Mouse (Mus musculus): ENCODE measurements around the gene Gal3st3. TPM values are rescaled to one million over a fixed set of nuclear protein-coding genes. Genes with fewer than 3 reads are reported as not detected.
A peak's percentile ranks its signal among the peaks of the same experiment; 100 is the strongest.
"Not testable (repeated sequence)": the region's sequence is repeated elsewhere in the genome, so short reads cannot be mapped to it uniquely, and the experiment has no call there.

The Gal3st3 gene
- total RNA-seq, 2 experiments from 2014 or later = 0.11 TPM; not detected in 1

DNA sequence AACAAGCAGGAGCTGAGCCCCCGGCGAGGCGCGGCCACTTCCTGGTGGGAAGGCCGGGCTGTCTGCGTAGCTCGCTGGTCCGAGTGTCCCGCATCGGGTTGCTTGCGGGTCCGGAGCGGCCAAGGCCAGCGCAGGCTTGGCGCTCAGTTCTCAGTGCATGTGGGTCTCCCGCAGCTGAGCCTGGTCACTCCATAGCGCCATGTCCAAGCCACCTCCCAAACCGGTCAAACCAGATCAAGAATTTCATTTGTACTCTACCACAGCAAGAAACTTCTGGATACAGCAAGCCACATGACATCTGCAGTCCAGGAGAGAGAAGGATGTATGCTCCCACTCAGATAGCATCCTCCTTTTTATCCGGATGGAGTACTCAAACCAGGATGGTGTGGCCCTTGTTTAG, 29.8 kb downstream of the Gal3st3 start:
- intact Hi-C loops (cut with DNase I) = no loop called here
- Histone ChIP-seq H3K4me3 (no peak overlapping the region), H3K27ac (no peak overlapping the region)
- no peak for TF ChIP-seq CTCF (IDR thresholded peaks at IDR 0.05)
- DNase-seq = no peak

DNA sequence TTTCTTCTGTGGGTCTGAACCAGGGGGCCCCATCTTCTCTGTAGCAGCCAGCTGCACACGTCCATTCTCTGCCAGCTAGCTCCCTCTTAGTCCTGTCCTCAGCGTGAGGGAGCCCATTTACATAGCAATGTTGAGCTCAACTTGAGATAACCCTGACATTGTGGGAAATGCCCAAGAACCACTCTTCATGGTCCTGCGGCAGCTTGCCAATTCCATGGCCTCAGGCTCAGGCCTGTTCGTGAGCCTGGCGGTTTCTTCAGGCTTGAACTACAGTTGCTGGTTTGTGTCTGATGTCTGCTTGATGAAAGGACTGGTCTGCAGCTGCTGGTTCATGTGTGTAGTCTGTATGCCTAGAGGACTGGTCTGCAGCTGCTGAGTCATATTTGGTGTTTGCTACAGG, 36.6 kb downstream of the Gal3st3 start:
- no peak for DNase-seq
- H3K27ac ChIP-seq = no peak overlapping the region
- no peak overlapping the region for H3K4me3 ChIP-seq
- intact Hi-C loops (cut with DNase I) = no loop called here
- TF ChIP-seq CTCF (IDR thresholded peaks at IDR 0.05) = no peak

DNA sequence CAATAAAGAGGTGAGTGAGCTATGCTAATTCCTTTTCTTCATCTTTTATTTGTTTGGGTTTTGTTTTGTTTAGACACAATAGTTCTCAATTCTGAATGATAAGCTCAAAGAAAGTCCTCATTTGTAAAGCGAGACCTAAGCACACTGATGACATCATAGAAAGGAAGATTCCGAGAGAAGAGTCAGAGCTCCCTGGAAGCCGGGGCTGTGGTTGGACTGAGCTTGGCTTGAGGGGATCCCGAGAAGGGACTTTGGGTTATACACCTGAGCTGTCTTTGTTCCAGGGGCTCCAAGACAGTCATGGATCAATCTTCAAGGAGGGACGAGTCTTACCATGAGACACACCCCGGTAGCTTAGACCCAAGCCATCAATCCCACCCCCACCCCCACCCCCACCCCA, 37.3 kb downstream of the Gal3st3 start, which contains the start of gene Catsper1:
Catsper1 (plus strand) TSS at position 301 of the 400 bp plus-strand sequence.
- TF ChIP-seq CTCF (IDR thresholded peaks at IDR 0.05) = no peak
- DNase-seq = no peak
- Histone ChIP-seq H3K27ac (no peak within 1 kb of the TSS), H3K4me3 (no peak within 1 kb of the TSS)
- intact Hi-C loops (cut with DNase I) = no loop called here

DNA sequence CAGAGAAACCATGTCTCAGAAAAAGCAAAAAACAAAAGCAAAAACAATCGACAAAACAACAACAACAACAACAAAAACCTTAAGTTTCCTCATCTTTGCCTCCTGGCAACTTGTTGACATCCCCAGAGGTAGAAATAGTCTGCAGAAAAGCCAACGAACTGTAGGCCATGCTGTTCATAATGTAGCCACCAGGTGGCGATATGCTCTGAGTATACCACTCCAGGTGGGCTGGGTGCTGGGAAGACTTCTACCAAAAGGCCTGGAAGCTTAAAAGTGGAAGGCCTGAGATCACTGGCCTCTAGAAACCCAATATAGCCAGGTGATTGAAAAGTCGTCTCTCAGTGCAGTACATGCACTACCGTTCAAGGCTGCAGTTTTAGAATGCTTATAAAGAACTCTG, 39.8 kb downstream of the Gal3st3 start:
- intact Hi-C loops (cut with DNase I) = loop anchor here (1.0 kb wide), 1 partner anchor 10 kb away; no protein-coding TSS in a partner anchor
- TF ChIP-seq CTCF (IDR thresholded peaks at IDR 0.05) = no peak; the same call in 1 of the 2 replicates
- peak; percentile 85 for DNase-seq
- H3K4me3 ChIP-seq = no peak overlapping the region
- peak overlapping the region; percentile 20; the same call in 1 of the 2 replicates for H3K27ac ChIP-seq

DNA sequence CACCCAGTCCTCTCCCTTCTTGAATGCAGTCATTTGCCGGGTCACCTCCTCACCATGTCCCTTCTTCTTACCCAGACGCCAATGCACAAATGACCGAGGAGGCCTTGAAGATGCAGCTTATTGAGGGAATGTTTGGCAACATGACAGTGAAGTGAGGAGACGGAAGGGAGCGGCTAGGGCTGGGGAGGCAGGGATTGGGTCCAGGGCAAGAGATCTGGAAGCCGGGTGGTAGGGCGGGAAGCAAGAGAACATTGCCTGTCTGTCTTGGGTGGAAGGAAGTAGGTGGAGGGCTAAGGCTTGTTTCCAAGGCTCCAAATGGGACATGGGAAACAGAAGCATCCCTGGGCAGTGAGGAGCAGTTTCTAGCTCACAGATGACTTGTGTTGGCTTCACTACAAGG, 43.2 kb downstream of the Gal3st3 start:
- H3K27ac ChIP-seq = peak overlapping the region; percentile 59
- DNase-seq = no peak

DNA sequence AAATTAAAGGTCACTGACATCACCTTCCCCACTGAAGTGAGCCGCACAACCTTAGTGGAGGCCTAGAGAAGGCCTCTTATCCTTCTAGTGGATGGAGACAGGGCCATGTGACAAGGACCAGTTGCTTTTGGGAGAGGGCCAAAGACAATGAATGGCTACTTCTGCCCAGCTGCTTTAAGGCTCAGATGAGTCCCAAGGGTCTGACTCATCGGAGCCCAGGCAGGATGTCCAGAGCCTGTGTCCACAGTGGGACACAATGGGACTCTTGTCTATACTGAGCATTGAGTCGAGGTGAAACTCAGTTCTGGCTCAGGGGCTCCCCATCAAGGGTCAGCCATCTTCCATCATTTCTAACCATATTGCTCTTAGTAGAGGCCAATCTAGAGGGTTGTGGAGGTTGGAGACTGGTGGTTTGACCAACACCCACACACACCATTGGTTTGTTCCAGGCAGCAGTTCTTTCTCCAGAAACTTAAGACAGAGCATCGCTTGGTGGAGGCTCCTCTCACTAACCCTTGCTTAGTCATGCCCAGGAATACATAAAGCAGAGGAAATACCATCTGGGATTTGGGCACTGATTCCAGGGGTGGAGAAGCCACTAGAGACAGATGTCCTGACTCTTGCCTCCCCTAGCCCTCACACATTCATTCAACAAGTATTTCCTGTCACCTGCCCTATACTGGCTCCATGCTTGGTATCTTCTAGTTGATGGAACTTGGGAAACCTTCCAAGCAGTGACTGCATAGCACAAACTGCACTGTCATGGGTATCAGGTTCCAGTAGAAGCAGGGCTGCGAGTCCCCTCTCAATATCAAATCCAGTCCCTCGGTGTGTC, 47.4 kb downstream of the Gal3st3 start:
- no peak for TF ChIP-seq CTCF (IDR thresholded peaks at IDR 0.05)
- H3K4me3 ChIP-seq = no peak overlapping the region
- no peak for DNase-seq
- H3K27ac ChIP-seq = peak overlapping the region; percentile 75
- intact Hi-C loops (cut with DNase I) = loop anchor here (2.0 kb wide), 1 partner anchor 51 kb away; the partner anchor contains the start of gene Sf3b2

More for the DNA sequence above, 43.2 kb downstream of the Gal3st3 start:
- intact Hi-C loops (cut with DNase I) = no loop called here
- no peak overlapping the region for H3K4me3 ChIP-seq
- TF ChIP-seq CTCF (IDR thresholded peaks at IDR 0.05) = no peak

DNA sequence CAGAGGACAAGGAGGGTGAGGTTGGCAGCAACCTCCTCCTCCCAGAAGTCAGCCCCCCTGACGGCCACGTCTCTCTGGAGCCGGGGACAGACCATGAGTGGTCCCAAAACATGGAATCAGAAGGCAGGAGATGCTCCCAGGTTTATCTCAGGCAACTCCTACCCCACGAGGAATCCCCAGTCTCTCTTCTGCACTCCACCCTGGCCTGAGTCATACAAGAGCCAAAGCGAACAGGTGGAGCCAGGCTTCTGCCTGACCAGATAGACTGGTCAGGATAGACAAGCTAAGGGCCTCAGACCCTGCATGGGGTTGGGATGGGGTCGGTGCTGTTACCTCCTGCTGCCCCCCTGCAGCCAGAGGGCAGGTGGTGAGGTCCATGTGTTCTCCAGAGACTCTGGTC, 49.9 kb downstream of the Gal3st3 start:
- no peak for TF ChIP-seq CTCF (IDR thresholded peaks at IDR 0.05)

DNA sequence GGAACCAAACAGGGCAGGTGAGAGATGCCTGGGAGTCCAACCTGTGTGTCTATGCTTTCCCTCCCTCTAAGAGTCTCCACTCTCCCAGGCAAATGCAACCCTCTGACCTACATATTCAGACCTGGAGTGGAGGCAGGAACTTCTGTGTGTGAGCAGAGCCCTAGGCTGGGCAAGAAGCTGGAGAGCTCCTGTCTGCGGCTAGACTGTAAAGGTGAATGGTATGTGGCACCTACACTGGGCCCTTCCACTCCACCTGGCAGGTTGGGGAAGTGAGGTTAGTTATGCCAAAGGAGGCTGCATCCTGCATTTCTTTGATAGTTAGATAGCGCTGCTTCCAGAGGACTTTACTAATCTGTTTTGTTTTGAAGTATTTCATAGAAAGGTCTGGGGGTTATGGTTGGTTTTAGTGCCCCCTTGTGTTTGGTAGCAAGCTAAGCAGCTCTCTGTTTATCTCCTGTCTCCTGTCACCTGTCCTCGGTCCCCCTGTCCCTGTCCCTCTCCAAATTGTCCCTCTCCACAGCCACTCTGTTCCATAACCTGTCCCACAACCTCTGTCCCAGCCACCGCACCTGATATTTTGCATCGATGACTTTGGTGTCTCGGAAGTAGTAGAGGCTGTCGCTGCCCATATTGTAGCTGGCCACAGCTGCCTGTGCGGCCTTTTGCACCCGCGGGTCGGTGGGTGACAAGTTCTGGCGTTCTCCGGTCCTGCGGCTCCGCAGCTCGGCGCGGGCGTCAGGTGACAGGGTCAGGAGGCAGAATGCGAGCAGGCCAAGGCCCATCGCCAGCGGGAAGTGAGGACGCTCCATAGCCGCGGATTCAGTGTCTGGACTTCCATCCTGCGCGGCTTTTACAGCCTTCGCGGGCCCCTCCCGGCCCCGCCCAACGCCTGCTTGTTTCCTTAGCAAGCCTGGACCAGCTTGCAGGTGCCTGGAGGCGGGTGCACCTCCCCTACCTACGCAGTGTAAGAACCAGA, 50.7 kb downstream of the Gal3st3 start:
- Histone ChIP-seq H3K27ac (peak overlapping the region; percentile 83), H3K4me3 (peak overlapping the region; percentile 76)
- TF ChIP-seq CTCF (IDR thresholded peaks at IDR 0.05) = peak; percentile 72
- peak; percentile 74 for DNase-seq
- intact Hi-C loops (cut with DNase I) = loop anchor here (1.0 kb wide), 1 partner anchor 11 kb away; no protein-coding TSS in a partner anchor

More for the DNA sequence above, 49.9 kb downstream of the Gal3st3 start:
- Histone ChIP-seq H3K4me3 (peak overlapping the region; percentile 76), H3K27ac (no peak overlapping the region)
- no peak for DNase-seq
- intact Hi-C loops (cut with DNase I) = loop anchor here (1.0 kb wide), 1 partner anchor 10 kb away; no protein-coding TSS in a partner anchor

DNA sequence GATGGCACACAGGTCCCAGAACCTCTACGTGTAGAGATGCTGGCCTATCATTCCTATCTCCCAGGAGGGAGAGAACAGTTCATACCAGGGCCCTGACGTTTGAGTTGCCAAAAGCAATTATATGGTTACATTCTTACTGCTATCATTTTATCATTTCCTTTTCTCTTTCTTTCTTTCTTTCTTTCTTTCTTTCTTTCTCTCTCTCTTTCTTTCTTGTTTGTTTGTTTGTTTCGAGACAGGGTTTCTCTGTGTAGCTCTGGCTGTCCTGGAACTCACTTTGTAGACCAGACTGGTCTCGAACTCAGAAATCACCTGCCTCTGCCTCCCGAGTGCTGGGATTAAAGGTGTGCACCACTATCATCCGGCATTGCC, 51.4 kb downstream of the Gal3st3 start, which contains the start of gene Cst6:
Cst6 (minus strand) TSS at position 73 of the 372 bp plus-strand sequence.
- DNase-seq; intact Hi-C loops (cut with DNase I): not testable (repeated sequence)
- Histone ChIP-seq H3K4me3 (peak within 1 kb of the TSS; percentile 76), H3K27ac (peak within 1 kb of the TSS; percentile 83)

DNA sequence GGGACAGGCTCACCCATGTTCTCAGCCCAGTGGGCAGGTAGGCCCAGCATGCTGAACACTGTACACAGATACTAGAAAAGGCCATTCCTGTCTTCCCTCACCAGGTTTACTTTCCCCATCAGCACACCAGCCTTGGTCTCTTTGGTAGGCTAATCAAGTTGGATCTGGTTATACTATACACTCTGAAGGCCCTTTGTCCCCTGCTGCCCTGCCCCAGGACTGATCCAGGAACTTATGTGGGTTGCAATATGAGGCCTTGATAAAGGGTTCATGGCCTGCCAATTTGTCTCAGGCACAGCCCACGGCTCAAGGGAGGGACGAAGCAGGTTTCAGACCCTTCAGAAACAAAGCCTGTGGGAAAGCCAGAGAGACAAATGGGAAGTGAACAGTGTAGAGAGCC, 55.5 kb downstream of the Gal3st3 start:
- intact Hi-C loops (cut with DNase I) = no loop called here
- TF ChIP-seq CTCF (IDR thresholded peaks at IDR 0.05) = no peak
- H3K27ac ChIP-seq = no peak overlapping the region
- no peak overlapping the region for H3K4me3 ChIP-seq
- no peak for DNase-seq

DNA sequence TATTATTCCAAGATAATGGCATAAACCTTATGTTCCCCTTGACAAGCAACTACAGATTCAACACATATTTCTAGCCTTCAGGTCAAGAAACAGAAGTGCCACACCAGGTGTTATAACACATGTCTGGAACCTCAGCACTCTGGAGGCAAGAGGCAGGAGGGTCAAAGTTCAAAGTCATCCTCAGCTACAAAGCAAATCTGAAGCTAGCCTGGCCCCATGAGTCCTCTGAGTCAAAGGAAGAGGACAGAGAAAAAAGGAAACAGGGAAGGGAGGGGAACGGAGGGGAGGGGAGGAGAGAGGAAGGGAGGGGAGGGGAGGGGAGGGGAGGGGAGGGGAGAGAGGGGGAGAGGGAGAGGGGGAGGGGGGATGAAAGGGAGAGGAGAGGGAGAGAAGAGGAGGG, 57.9 kb downstream of the Gal3st3 start:
- intact Hi-C loops (cut with DNase I) = no loop called here

More for the DNA sequence above, 57.9 kb downstream of the Gal3st3 start:
- DNase-seq = no peak
- H3K4me3 ChIP-seq = no peak overlapping the region
- H3K27ac ChIP-seq = no peak overlapping the region
- no peak for TF ChIP-seq CTCF (IDR thresholded peaks at IDR 0.05)

Other genes with a start within 250 kb of the Gal3st3 start
- gene Rin1, start 247.8 kb upstream of the Gal3st3 start, total RNA-seq (2021) = 1 to 10 TPM in 1 of 2 experiments, under 1 TPM in 1; 0.99 to 1.3 TPM
- gene Cd248, start 230.3 kb upstream of the Gal3st3 start, total RNA-seq (2021) = 10 to 100 TPM in 1 of 2 experiments, 1 to 10 TPM in 1; 9.5 to 15.1 TPM
- not detected for gene Tmem151a, start 212.8 kb upstream of the Gal3st3 start, total RNA-seq (2021)
- 10 to 100 TPM; 41.2 to 53.8 TPM for gene Yif1a, start 209.8 kb upstream of the Gal3st3 start, total RNA-seq (2021)
- under 1 TPM in 1 of 2 experiments, not detected in 1; 0.17 TPM for gene Cnih2, start 199.8 kb upstream of the Gal3st3 start, total RNA-seq (2021)
- gene Rab1b, start 191.3 kb upstream of the Gal3st3 start, total RNA-seq (2021) = 100 to 1,000 TPM; 112 to 128 TPM
- gene Klc2, start 179.8 kb upstream of the Gal3st3 start, total RNA-seq (2021) = 10 to 100 TPM; 54.7 to 56.9 TPM
- 1 to 10 TPM; 5.2 to 8.5 TPM for gene Pacs1, start 25.2 kb upstream of the Gal3st3 start, total RNA-seq (2021)
- 10 to 100 TPM; 66.5 to 78.9 TPM for gene Sf3b2, start 2.9 kb upstream of the Gal3st3 start, total RNA-seq (2021)
- gene Catsper1, start 37.4 kb downstream of the Gal3st3 start, total RNA-seq (2021) = not detected
- 10 to 100 TPM; 27.5 to 44.2 TPM for gene Cst6, start 51.2 kb downstream of the Gal3st3 start, total RNA-seq (2021)
- gene Eif1ad, start 68.4 kb downstream of the Gal3st3 start, total RNA-seq (2021) = 10 to 100 TPM; 15.7 to 17.9 TPM
- 100 to 1,000 TPM; 122 to 144 TPM for gene Banf1, start 68.8 kb downstream of the Gal3st3 start, total RNA-seq (2021)
- gene Sart1, start 90.4 kb downstream of the Gal3st3 start, total RNA-seq (2021) = 10 to 100 TPM; 40.1 to 50.3 TPM
- gene Tsga10ip, start 104.2 kb downstream of the Gal3st3 start, total RNA-seq (2021) = 1 to 10 TPM; 1.3 to 2.7 TPM
- gene Drap1, start 126.6 kb downstream of the Gal3st3 start, total RNA-seq (2021) = 100 to 1,000 TPM; 503 to 688 TPM
- 10 to 100 TPM; 34.0 to 38.0 TPM for gene AI837181, start 126.8 kb downstream of the Gal3st3 start, total RNA-seq (2021)
- gene Fosl1, start 149.2 kb downstream of the Gal3st3 start, total RNA-seq (2021) = not detected
- 1 to 10 TPM; 3.9 to 7.2 TPM for gene Ccdc85b, start 159.6 kb downstream of the Gal3st3 start, total RNA-seq (2021)
- 10 to 100 TPM; 33.9 to 35.8 TPM for gene Fibp, start 162.3 kb downstream of the Gal3st3 start, total RNA-seq (2021)
- gene Ctsw, start 170.2 kb downstream of the Gal3st3 start, total RNA-seq (2021) = not detected
- 1 to 10 TPM; 3.4 to 6.6 TPM for gene Efemp2, start 175.6 kb downstream of the Gal3st3 start, total RNA-seq (2021)
- 10 to 100 TPM; 20.1 to 23.3 TPM for gene Mus81, start 190.1 kb downstream of the Gal3st3 start, total RNA-seq (2021)
- gene Cfl1, start 192.1 kb downstream of the Gal3st3 start, total RNA-seq (2021) = 10 to 100 TPM; 52.8 to 72.0 TPM
- 1 to 10 TPM in 1 of 2 experiments, under 1 TPM in 1; 0.92 to 1.6 TPM for gene 1700020D05Rik, start 205.5 kb downstream of the Gal3st3 start, total RNA-seq (2021)
- 1 to 10 TPM; 5.8 to 8.0 TPM for gene Snx32, start 212.2 kb downstream of the Gal3st3 start, total RNA-seq (2021)